Mouse (Mus musculus) urinary bladder, postnatal 36 days (tissue): Measurements from ENCODE around the gene Mpz.

Experiments used
- DNase-seq, 2 experiments: peaks; one replicate each; pipeline ENCODE4 v3.0.0; 2022; ENCODE audit warnings: low spot score in 2 of 2, mixed read lengths in 1 of 2

The Mpz gene

DNA sequence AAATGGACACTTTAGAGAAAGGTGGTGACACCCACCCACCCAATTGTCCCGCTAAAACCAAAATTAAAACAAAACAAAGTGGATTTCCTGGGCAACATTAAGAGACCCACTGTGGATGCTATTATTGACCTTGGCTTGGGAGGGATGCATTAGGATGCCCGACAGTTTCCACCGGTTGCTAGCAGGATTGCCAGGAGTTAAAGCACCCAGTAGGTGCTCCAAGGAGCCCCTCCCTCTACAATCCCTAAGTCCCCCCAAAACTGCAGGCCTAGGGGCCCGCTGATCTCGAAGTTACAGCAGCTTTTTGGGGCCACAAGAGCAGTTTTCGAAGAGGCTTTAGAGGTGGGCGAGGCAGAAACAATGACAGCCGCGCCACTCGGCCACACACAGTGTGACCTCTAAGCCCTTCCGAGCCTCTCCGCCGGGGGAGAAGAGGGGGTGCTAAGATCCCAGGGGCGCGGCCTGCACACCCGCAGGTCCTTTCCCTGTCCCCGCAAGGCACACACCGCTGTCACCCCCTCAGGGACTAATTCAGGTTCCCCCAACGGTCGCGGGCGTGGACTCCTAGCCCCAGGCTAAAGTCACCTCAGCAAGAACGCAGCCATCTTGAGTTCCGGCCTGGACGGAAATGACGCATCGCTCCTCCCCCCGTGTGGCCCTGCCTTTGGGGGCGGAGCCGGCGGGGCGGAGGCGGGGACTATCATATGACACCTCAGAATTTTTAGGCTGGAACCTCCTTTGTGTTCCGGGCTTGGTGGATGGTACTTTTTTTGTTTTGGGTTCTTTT, at the start of gene Mpz, which contains the start of gene Sdhc:
Mpz (plus strand) TSS at position 738 of the 787 bp plus-strand sequence.
Sdhc (minus strand) TSS at position 630 of the 787 bp plus-strand sequence.
- peak; percentile 96 for DNase-seq

DNA sequence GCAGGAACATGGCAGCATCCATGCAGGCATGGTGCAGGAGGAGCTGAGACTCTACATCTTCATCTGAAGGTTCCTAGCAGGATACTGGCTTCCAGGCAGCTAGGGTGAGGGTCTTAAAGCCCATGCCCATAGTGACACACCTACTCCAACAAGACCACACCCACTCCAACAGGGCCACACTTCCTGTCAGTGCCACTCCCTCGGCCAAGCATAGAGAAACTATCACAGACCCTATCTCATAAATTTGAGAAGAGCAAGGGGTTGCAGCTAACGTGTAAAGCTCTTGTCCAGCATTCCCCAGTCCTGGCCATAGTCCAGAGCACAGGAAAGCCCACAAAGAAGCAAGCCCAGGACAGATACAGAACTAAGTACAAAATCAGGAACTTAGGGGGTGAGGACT, 49.5 kb upstream of the Mpz start:
- no peak for DNase-seq

- DNase-seq, result peak; percentile 81 to 87
Observed at GRCm38 (mm10) chr1:171101733-171102546, 48.6 kb upstream of the Mpz start.

DNA sequence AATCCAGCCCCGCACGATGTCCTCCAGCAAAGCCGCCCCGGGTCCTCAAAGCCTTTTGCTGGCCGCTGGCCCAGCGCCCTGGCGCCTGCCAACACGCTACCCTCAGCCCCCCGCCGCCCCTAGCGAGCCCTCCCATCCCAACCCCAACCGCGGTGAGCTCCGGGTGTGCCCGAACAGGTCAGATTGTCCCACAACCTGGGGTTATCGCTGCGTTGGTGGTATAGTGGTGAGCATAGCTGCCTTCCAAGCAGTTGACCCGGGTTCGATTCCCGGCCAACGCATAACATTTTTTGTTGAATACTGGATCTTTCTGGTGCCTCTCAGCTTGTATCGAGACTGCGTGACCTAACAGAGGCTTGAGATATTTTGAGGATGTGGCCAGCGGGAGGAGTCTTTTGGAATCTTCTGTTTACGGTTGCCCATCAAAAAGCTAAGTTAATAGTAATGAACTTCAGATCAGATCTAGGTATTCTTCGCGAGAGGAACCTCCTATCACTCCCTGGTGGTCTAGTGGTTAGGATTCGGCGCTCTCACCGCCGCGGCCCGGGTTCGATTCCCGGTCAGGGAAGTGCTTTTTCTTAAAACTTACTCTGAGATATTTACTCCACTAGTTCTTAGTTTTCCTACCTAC, 47.8 kb upstream of the Mpz start:
- peak; percentile 77 to 80 for DNase-seq

DNA sequence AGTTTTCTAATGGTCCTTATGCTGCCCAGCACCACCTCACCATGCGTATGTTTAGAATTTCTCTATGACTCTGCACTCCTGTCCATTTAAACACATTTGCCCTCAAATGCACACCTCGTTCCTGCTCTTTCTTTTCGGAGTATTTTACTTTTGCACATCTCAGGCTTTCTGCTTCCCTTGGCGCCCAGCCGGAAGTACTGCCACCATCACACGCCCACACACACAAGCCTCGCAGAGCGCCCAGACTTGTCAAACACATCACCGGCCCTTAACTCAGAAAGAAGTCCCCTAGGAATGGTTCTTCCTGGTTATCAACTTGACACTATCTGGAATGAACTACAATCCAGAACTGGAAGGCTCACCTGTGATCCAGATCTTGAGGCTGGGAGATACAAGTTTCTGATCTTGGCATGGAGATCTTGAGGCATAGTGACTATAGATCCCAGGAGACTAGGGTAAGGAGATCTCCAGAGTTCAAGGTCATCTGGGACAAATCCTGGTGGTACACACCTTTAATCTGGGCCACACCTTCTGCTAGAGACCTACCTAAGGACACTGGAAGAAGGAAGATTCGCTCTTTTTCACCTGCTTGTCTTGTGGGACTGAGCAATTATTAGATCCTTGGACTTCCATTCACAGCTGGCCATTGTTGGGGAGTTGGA, 47.2 kb upstream of the Mpz start:
- no peak for DNase-seq

GRCm38 (mm10) chr1:171105226-171105625, 45.3 kb upstream of the Mpz start:
- no peak for DNase-seq

DNA sequence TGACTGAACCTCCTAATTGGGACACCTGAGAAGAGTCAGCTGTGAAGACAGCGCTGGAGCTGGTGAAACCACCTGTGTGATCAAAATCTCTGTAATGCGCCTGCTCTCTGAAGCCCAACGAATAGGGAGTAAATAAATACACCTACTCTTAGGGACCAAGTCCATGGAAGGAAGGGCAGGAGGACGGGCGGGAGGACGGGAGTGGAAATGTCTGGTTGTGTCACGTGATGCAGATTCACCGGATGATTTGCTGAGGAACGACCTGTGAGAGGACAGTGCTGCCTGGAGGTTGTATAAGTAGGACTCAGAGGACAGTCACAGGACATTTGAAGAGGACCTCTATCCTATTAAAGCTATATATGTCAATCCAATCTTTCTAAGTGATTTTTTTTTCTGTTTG, 40.9 kb upstream of the Mpz start:
- no peak for DNase-seq

DNA sequence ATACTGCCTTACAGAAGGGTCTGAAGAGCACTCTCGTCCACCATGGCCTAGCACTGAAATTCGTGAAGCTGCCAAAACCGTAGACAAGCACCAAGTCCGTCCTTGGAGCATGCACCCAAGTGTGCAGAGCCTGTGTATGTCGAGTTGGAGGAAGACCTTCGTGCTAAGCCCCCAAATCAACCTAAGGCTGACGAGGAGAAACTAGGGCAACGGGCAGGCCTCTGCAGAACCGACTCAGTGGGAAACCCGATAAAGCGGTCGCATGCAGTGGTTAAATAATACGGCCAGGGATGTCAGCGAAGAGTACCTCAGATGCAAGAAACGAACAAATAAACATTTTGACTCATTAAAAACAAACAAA, 39.9 kb upstream of the Mpz start:
- DNase-seq, result no peak

GRCm38 (mm10) chr1:171111020-171111780, 39.3 kb upstream of the Mpz start:
- peak; percentile 90 to 91 for DNase-seq

DNA sequence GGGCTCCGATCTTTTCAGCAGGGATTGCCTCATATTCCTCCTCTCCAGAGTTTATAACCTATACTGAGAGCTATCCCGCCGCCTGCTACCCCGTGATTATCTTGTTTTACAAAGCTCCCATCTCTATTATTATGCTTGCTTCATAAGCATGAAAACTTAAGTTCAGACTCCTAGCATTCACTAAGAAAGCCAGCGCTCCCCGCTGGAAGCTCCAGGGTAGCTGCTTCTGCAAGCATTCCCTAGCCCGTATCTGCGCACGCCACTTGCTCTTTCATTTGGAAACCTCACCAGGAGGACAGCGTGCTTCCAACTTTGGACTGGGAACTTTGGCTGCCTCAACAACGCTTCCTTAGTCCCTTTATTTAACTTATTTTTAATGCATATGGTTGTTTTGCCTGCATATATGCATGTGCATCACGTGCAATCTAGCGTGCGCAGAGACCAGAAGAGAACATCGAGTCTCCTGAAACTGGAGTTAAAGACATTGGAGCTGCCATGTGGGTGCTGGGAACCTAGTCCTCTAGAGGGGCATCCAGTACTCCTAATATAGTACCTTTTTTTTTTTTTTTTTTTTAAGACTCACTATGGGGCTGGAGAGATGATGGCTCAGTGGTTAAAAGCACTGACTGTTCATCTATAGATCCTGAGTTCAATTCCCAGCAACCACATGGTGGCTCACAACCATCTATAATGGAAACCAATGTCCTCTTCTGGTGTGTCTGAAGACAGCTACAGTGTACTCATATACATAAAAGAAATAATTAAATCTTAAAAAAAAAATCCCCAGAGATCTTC, 38.5 kb upstream of the Mpz start:
- peak; percentile 47 to 48 for DNase-seq

- no peak for DNase-seq
Observed at GRCm38 (mm10) chr1:171112986-171113385, 37.5 kb upstream of the Mpz start.

DNA sequence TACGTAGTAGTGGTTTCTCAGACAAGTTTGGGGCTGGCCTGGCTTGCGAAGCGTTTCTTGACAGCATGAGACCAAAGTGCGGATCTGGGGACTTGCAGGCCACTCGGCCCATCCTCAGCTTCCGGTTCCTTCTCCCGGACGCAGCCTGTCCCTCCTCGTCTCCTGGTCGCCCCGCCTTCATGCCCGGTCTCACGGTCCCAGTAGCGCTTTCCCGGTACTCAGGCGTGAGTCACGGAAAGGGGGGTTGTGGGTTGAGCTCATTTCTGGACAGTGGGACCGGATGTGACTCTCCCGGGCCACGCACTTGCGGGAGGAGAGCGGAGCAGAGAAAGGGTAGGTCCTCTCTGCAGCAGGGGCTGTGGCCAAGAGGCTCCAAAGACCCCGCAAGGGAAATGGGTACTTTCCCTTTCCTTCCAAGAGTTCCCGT, 36.6 kb upstream of the Mpz start, which contains the start of gene Cfap126:
Cfap126 (plus strand) TSS at position 46 of the 427 bp plus-strand sequence.
- DNase-seq, result peak; percentile 83 to 90

GRCm38 (mm10) chr1:171116280-171116679, 34.2 kb upstream of the Mpz start:
- no peak for DNase-seq

- DNase-seq, result peak; percentile 39 to 55
Observed at GRCm38 (mm10) chr1:171118269-171118684, 32.2 kb upstream of the Mpz start.

DNA sequence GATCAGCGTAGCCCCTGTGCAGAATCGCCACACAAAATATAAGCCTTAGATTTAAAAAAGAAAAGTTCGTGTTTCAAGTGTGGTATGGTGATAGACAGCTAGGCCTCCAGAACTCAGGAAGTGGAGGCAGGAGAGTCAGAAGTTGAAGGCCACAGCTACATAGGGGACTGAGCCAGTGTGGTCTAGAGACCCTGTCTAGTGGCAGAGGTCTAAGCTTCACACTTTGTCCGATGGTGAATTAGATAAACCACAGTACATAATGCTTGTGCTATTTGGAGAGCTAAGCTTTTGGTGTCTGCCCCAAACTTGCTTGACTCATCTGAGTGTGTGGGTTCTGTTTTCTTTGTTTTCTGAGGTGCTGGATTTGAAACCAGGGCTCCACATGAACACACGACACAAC, 31.5 kb upstream of the Mpz start:
- no peak for DNase-seq

GRCm38 (mm10) chr1:171119405-171119804, 31.1 kb upstream of the Mpz start:
- DNase-seq, result no peak

GRCm38 (mm10) chr1:171120893-171121292, 29.6 kb upstream of the Mpz start:
- no peak for DNase-seq

- DNase-seq, result no peak
Observed at GRCm38 (mm10) chr1:171121839-171122238, 28.7 kb upstream of the Mpz start.

DNA sequence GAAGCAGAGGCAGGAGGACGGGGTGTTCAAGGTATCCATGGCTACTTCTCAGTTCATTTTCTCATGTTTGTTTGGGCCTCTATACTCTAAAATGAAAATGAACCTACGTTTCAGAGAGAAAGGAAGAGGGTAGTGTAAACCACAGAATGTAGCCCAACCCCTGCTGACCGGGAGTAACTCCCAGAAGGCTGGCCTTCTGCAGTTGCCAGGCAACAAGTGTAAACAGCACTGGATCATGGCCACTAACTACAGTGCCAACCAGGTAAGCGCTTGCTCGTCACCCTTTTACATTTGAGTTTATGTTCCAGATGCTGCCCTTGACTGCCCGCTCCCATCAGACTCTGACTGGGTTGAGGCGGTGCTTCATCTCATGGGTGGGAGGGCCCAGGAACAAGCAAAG, 27.6 kb upstream of the Mpz start:
- peak; percentile 25 to 37 for DNase-seq

DNA sequence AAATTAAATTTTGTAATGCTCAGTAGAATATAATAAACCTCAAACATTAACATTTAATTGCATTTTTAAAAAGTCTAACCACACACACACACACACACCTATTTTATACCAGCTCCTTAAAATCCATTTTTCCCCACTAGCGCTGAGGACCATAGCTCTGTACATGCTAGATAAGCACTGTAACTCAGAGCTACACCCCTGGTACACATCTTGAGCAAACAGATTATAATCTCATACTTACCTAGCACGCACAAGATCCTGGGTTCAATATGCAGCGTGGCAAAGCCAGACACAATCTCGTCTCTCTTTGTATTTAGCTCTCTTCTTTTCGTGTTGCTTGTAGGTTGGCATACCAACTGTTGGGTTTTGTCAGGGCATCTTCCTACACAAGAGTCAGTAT, 26.1 kb upstream of the Mpz start:
- no peak for DNase-seq
